Mouse (Mus musculus) liver, adult 2 months (tissue): ENCODE measurements around the gene Nob1.

Experiments used
- CTCF ChIP-seq: fragments of 200-500 bp; IDR thresholded peaks from 2 replicates; pipeline ENCODE4 v1.5.1; 2011; ENCODE audit warnings: low read depth, low read length, control low read depth
- POLR2A ChIP-seq: fragments of 200-500 bp; IDR thresholded peaks from 2 replicates; pipeline ENCODE4 v1.6.1; 2011; ENCODE audit warnings: low read length, control low read depth; ENCODE audit not compliant: insufficient read depth; ENCODE audit errors: extremely low read depth

DNA sequence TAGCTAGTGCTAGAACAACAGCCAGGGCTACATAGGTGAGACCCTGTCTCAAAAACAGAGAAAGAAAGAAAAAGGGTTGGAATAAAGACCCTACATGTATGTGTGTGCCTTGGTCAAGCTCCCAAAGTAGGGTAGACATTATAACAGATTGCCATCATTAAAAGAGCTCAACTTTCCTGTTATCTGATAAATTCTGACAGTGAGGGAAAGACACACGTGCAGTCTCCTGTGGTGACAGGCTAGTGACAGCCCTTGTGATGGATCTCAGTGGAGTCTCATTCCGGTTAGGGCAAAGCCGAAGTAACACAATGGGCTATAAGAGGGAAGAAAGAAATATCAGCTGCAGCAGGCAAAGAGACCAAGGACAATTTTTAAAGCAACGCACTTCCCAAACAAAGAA, 20.8 kb downstream of the Nob1 start:
- TF ChIP-seq CTCF = no peak
- TF ChIP-seq POLR2A = no peak
